Mouse (Mus musculus): ENCODE results near the gene Ubap1. TPM values are rescaled to one million over a fixed set of nuclear protein-coding genes. Genes with fewer than 3 reads are reported as not detected.

Ubap1 gene
- total RNA-seq, 2 experiments from 2014 or later, result 53.7 to 54.0 TPM

DNA sequence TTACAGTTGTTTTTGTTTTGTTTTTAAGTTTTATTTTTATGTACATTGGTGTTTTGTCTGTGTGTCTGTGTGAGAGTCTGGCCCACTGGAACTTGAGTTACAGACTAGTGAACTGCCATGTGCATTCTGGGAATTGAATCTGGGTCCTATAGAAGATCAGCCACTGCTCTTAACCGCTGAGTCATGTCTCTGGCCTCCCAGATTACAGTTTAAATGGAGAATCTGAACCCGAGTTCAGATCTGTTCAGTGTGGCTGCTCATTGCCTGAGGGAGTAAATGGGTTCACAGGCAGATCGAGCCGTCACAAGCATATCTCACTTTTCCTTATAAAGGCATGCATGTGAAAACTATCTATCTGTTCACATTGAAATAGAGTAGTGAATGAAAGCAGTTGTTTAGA lies 4.0 kb downstream of the Ubap1 start:
- no peak for DNase-seq (ENCODE audit: low spot score in 2 of 2)

DNA sequence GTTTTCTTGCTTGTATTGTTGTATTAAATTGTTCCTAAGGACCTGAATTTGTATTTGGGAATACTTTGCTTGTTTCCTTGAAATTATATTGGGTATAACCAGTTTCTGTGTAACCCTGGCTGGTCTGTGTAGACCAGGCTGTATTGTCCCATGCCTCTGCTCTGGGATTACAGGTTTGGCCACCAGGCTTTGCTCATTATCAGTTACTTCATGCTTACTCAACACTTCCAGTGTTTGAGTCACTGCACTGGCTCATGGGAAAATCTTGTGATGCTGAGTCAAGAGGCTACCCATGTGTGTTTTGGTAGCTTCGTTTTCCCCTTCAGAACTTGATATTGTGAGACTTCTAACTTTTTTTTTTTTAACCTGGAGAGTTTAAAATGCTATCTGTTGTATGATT lies 4.5 kb downstream of the Ubap1 start:
- no peak for DNase-seq (ENCODE audit: low spot score in 2 of 2)

DNA sequence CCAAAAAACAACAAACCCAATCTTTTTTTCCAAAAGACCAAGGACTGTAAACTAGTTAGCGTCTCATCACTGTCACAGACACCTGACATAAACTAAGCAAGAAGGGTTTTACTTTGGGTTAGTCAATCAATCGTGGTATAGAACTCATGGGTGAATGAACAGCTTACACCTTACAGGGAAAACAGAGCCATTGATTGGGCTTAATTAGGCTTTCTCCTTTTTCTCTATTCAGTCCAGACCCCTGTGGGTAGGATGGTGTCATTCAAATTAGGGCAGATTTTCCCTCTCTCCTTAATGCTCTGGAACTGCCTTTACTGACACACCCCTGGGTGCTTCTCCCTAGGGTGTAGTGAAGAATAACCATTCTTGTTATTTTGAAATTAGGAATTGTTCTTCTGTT lies 8.4 kb downstream of the Ubap1 start:
- DNase-seq (ENCODE audit: low spot score in 2 of 2), result no peak

DNA sequence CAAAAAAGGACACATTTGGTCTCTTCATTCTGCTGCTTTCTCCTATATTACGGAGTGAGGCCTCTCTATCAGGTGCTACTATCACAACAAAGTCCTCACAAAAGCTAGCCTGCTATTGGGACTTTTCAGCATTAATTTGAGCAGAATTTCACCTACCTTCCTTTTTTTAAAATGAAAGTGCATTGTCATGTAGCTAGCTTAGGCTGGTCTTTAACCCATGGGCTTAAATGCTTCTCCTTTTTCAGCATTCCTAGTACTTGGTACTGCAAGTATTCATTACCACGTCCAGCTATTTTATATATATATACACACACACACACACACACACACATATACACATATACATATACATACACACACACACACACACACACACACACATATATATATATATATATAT lies 9.9 kb downstream of the Ubap1 start:
- DNase-seq (ENCODE audit: low spot score in 2 of 2), result no peak

DNA sequence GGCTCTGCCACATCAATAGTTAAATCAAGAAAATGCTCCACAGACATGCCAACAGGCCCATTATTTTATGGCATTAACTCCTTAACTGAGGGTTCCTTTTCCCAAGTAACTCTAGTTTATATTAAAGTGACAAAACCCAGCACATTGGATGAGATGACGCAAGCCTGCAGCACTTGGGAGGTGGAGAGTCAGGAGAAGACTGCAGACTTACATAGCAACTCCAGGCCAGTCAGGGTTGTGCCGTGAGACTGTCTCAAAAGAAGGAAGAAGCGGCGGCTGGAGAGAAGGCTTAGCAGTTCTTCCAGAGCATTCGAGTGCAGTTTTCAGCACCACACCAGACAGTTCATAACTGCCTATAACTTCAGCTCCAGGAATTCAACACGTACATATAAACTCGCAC lies 10.6 kb downstream of the Ubap1 start:
- DNase-seq (ENCODE audit: low spot score in 2 of 2), result no peak

DNA sequence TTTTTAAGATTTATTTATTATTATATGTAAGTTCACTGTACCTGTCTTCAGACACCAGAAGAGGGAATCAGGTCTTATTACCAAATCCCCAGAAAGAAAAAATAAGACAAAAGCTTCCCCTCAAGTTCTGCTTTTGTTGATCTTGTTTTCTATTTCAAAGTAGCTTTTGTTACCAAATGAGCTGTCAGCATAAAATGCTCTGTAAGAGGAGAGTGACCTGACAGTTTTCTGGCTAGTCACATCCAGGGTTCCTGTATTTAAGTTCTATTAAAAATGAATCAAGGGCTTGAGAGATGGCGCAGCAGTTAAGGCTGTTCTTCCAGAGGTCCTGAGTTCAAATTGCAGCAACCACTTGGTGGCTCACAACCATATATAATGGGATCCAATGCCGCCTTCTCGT lies 12.3 kb downstream of the Ubap1 start:
- no peak for DNase-seq (ENCODE audit: low spot score in 2 of 2)

DNA sequence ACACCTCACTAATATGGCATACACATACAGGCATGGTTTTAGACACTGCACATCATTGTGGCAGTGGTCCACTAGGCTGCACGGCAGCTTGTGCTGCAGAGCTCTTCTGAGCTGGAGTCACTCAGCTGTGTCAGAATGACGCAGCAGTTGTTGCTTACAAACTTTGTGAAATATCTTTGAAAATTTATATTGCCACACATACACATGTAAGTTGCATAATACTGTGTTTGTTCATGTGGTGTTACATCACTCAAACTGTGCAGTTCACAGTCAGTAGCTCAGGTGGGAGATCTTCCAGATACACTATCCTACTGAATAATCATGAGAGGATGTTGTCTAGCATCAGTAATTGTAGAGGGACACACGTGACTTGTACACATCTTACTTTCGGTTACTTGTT lies 19.4 kb downstream of the Ubap1 start:
- no peak for DNase-seq (ENCODE audit: low spot score in 2 of 2)

DNA sequence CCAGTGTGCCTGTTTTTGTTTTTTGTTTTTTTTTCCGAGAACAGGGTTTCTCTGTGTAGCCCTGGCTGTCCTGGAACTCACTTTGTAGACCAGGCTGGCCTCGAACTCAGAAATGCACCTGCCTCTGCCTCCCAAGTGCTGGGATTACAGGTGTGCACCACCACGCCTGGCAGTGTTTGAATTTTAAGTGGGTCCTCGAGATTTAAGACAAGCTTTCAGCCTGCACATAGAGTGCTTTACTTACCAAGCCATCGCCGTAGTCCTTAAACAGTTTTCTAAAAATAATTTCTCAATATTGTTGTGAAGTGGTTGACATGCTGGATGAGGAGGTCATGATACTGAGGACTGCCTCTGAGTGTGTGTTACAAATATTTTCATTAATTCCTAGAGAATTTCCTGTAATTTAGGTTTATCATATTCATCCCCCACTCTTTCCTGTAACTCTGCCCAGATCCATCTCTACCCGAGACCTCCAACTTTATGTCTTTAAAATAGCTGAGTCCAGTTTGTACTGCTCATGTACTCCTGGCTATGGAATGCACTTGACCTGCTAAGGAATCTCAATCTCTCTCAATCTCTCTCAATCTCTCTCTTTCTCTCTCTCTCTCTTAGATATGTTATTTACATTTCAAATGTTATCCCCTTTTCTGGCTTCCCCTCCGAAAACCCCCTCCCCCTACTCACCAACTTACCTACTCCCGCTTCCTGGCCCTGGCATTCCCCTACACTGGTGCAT lies 21.1 kb downstream of the Ubap1 start:
- no peak for DNase-seq (ENCODE audit: low spot score in 2 of 2)

DNA sequence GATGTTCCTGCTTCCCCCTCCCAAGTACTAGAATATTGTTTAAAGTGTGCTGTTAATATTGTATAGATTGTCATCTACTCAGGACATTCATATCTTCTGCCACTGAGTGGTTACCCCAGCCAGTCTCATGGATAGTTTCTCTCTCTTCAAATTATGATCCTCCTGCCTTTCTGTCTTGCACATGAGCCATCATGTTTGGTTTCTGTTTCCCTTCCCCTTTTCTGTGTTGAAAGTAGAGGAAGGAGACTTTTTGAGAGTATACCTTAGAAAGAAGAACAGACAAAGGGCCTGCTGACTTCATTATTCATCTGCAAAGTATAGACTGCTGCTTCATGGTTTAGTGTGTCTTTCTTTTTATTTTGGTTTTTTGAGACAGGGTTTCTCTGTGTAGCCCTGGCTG lies 28.8 kb downstream of the Ubap1 start:
- no peak for DNase-seq (ENCODE audit: low spot score in 2 of 2)

DNA sequence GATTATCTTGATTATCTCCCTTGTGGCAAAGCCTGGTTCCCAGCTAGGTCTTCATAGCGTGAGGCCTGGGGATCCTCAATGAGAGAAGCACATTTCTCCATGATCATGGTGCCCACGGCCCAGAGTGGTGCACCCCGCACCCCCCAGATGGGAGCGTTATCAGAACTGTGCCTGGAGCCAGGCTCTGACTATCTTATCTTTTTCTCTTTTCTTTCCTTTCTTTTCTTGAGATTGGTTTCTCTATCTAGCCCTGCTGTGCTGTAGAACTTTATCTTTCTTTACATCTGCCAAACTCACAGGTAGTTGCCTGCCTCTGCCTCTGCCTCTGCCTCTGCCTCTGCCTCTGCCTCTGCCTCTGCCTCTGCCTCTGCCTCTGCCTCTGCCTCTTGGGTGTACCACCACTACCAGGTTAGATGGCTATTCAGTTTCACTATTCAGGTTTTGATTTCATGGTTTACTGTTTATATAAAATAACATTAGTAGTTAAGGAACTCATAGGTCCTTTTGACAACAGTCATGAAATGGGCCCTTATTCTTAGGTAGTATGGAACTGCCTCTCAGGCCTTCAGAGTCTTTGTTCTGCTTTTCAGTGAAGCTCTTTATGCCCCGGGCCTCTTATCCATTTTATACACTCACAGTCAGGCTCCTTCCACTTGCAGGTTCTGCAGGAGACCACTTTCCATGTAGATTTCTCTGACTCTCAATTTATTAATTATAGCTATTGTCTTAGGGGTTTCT lies 32.6 kb downstream of the Ubap1 start:
- no peak for DNase-seq (ENCODE audit: low spot score in 2 of 2)

DNA sequence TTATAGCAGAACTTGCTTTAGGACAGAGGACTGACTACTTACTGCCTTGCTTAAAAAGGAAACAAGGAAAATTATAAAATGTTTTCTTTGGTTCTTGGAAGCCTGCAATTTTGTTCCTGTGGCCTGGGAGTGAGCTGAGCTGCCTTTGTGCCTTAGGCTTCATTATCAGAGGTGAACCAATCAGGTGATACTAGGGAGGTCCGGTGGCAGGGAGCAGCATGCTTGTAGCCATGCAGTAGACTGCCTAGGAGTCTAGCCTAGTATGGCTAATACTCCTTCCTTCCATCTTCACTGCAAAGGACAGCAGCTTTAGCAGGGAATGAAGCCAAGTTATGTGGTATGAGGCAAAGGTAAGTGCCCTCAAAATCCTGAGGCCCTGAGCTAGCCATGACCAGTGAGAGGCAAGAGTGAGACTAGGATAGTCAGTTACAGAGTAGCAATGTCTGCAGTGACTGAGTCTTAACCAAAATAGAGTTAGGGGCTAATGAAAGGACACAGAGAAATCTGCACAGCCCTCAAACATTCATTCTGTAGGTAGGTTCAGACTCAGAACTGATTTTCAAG lies 37.7 kb downstream of the Ubap1 start:
- no peak for DNase-seq (ENCODE audit: low spot score in 2 of 2)

DNA sequence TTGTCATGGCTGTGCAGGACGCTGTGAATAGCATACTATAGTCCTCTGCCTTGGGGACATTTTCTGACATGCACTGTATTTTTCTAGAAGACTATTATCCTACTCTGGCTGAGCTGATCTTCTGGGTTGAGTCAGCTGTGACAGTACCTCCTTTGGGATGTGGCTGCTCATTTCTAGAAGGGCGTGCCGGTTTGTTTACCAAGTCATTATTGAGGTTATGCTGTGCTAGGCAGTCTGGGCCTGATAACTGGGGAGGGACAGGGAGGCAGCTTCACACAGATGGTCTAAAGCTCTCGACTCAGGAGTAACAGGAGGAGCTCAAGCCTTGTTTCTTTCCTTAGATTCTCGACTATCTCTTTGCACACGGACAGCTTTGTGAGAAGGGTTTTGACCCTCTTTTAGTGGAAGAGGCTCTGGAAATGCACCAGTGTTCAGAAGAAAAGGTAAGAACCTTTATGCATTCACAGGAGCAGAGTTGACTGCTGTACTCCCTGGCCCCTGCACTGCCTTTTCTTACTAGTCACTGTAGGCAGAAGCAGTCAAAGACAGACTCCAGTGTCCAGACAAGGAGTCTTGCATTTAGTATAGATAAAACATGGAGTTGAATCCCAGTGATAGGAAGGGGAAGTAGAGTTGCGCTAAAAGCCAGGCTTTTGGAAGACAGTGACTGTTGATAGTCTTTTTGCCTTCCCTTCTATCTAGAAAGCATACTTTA lies 39.1 kb downstream of the Ubap1 start:
- DNase-seq (ENCODE audit: low spot score in 2 of 2), result no peak

DNA sequence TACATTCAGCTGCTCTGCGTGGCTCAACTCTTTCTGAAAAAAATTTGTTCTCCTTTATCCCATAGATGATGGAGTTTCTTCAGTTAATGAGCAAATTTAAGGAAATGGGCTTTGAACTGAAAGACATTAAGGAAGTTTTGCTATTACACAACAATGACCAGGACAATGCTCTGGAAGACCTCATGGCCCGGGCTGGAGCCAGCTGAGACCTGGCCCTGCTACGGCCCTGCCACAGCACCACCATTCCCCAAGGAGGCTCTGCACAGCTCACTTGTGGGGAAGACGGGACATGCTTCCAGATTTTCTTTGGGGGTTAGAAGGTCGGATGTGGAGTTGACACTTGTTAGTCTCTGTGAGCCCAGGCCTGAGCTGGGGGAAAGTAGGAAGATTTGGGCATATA lies 39.8 kb downstream of the Ubap1 start:
- DNase-seq (ENCODE audit: low spot score in 2 of 2), result no peak

DNA sequence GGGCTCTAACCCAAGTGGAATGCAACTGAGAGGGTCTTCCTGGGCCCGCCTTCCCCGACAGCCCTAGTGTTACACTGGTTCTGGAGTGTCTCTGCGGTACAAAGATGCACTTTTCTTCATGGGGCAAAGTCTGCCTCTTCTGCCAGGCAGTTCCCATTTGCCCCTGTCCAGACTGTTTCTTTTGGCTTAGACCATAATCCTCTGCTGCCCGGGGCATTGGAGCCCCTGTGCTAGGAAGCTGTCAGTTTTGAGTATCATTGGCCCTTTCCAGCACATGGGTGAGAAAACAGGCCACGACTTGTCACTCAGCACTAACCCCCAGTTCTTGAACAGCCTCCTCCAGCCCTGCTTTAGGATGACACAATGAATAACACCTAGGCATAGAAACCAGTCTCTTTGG lies 40.4 kb downstream of the Ubap1 start:
- no peak for DNase-seq (ENCODE audit: low spot score in 2 of 2)

DNA sequence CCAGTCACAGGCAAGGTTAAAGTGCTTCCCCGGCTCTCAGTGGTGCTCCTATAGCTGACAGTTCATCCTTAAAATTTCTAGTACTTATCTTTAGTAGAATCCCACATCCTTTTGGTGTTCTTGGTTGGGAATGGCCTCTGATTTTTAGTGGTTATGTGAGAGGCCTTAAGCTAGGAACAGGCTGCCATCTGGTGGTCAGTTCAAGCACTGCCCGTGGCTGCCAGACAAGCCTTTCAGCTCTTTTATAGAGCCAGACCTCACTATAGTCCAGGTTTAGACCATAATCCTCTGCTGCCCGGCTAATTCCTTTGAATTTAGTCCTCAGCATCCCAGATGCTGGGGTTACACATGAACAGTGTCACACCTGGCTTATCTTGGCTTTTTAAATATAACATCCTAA lies 41.3 kb downstream of the Ubap1 start:
- peak; percentile 65 to 91 for DNase-seq (ENCODE audit: low spot score in 2 of 2)

DNA sequence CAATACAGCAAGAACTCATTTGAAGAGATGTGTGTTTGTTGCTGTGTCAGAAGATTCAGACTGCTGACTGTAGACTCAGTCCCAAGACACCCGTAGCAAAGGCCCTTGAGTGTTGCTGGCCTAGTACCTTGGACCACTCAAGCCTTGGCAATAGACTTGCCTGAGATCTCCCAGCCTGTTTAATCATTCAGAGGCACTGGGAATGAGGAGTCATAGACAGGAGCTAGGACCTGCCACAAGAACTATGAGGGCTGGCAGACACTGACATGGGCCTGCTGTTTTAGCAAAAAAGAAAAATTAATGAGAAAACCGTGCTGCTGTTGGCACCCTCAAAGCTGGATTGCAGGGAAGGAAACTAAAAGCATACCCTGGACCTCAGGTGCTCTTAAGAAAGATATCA lies 42.2 kb downstream of the Ubap1 start:
- DNase-seq (ENCODE audit: low spot score in 2 of 2), result no peak

DNA sequence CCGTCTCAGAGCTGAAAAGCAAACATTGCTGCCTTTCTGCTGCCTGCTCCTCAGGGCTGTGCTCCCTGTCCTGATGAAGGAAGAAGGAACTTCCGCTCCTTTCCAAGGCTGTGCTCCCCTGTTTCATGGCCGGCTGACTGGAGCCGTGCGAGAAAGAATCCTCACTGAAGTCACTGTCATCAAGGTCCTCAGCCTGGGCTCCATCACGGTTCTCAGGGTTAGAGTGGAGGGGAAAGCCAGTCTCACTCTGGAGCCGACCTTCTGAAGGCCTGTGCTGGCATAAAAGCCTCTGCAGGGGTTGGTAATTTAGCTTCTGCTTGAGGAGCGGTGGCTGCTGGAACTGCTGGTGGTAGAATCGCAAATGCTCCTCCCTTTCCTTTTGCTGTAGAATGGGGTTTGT lies 45.9 kb downstream of the Ubap1 start:
- DNase-seq (ENCODE audit: low spot score in 2 of 2), result no peak

DNA sequence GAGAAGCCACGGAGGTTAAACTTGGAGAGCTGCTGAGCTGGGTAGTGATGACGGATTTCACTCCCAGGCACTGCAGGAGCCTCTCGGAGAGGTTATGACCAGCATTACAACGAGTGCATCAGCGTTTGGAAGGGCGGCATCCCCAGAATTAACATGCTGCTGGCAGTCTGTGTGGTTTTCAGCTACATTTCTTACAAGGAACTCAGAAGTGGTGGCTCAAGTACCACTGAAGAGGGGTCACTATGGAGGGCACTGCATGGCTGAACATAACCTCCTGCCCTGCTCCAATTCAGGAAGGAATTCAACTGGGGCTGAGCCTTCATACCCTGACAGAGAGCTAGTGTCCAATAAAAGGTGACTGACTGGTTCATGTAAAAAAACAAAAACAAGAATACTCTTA lies 49.6 kb downstream of the Ubap1 start:
- no peak for DNase-seq (ENCODE audit: low spot score in 2 of 2)

DNA sequence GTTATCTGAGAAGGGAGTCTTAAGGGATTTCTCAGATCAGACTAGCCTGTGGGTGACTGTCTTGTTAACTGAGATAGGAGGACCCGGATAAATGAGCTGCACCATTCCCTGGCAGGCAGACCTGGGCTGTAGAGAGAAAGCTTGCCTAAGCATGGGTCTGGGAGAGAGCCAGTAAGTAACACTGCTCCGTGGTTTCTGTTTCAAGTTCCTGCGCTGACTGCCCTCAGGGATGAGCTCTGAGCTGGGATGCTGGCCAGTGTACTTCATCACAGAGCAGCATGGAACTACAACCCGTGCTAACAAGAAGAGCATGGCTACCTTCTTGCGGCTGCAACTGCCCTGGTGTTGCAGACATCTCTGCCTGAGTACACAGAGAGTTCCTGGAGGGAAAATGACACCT lies 51.1 kb downstream of the Ubap1 start:
- no peak for DNase-seq (ENCODE audit: low spot score in 2 of 2)

DNA sequence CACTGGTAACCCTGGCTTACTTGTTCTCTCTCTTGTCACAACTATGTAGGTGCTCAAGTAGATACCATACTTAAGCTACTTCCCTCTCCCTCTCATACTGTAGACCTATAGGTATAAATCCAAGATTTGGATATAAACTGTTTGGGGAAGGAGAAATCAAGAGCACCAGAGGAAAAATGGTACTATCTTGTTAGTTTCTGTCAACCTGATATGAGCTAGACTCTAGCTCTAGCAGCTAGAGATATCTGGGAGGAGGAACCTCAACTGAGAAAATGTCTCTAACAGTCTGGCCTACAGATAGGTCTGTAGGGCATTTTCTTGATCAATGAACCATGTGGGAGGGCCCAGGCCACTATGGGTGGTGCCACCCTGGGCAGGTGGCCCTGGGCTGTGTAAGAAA lies 52.4 kb downstream of the Ubap1 start:
- no peak for DNase-seq (ENCODE audit: low spot score in 2 of 2)

DNA sequence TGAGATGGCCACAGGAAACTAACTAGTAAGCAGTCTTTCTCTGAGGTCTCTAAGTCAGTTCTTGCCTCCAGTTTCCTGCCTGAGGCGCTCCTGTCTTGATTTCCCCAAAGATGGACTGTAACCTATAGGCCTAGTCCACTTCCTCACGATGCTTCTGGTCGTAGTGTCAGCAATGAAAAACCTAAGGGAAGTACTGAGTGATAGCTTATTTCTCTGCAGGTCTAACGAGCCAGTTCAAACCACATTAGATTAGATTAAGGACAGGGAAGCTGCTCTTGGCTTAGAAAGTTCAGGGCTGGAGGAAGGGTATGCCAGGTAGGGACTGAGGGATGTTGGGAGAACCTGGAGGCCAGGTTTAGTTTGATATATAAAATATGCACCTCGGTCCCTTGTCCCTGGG lies 52.8 kb downstream of the Ubap1 start:
- no peak for DNase-seq (ENCODE audit: low spot score in 2 of 2)

DNA sequence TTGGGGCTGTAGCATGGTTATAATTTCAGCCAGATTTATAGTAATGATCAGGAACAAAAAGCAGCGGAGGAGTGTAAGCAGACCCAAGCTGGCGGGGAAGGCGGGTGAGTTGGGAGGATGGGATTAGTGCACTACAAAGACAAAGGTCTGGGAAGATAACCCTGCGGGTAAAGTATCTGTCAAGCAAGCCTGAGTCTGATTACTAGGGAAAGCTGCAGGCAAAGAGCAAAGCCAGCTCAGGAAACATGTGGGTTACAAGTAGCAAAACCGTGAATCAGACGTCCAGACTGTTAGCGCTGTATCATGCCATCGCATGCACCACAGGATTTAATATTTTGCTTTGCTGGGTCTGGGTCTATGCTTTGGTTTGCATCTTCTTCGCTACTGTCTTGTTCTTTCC lies 57.8 kb downstream of the Ubap1 start:
- no peak for DNase-seq (ENCODE audit: low spot score in 2 of 2)
